Mouse (Mus musculus) heart, embryonic 12.5 days (tissue): ENCODE data around the gene Thada. TPM values are rescaled to one million over a fixed set of nuclear protein-coding genes. Genes with fewer than 3 reads are reported as not detected.

ENCODE experiments used
- ATAC-seq: fragments of 200-750 bp; cut with Nextera tagmentation; 2 replicates; pipeline ENCODE4 v1.8.0; 2017; ENCODE audit warnings: moderate TSS enrichment, moderate library complexity; ENCODE audit not compliant: insufficient number of reproducible peaks, low FRiP score
- H3K27ac ChIP-seq: fragments of 300-500 bp; sonication (generic); 2 replicates; pipeline ENCODE4 v1.5.1; 2016; ENCODE audit warnings: mild to moderate bottlenecking, moderate library complexity; ENCODE audit not compliant: poor library complexity, severe bottlenecking
- H3K27me3 ChIP-seq: fragments of 300-500 bp; sonication (generic); replicated peaks from 2 replicates; pipeline ENCODE4 v1.6.1; 2016; ENCODE audit warnings: mild to moderate bottlenecking, moderate library complexity
- H3K36me3 ChIP-seq: fragments of 300-500 bp; sonication (generic); 2 replicates; pipeline ENCODE4 v1.6.1; 2016; ENCODE audit warnings: mild to moderate bottlenecking, moderate library complexity
- H3K4me1 ChIP-seq: fragments of 300-500 bp; sonication (generic); replicated peaks from 2 replicates; pipeline ENCODE4 v1.6.1; 2016; ENCODE audit warnings: mild to moderate bottlenecking
- H3K4me2 ChIP-seq: fragments of 300-500 bp; sonication (generic); 2 replicates; pipeline ENCODE4 v1.6.1; 2016; ENCODE audit warnings: mild to moderate bottlenecking, moderate library complexity
- H3K4me3 ChIP-seq: fragments of 300-500 bp; sonication (generic); 2 replicates; pipeline ENCODE4 v1.5.1; 2016; ENCODE audit warnings: mild to moderate bottlenecking
- H3K9ac ChIP-seq: fragments of 300-500 bp; sonication (generic); 2 replicates; pipeline ENCODE4 v1.6.1; 2016; ENCODE audit warnings: mild to moderate bottlenecking, moderate library complexity
- H3K9me3 ChIP-seq: fragments of 300-500 bp; sonication (generic); replicated peaks from 2 replicates; pipeline ENCODE4 v1.6.1; 2016; ENCODE audit warnings: mild to moderate bottlenecking, moderate library complexity
- WGBS: fragments of 180-500 bp; shearing (Covaris S2); methylation state at CpG from one replicate; pipeline ENCODE4 v1.1.7; 2016; 5-methylcytosine and 5-hydroxymethylcytosine counted together
- polyA plus RNA-seq: library from polyadenylated mRNA; unstranded; fragments of >200 nt; fragmentation: Nextera tagmentation; extraction: Ambion mirVana; gene quantifications from 2 replicates; pipeline ENCODE4 v1.2.1, GENCODE M21; 2016

Gene Thada
- polyA plus RNA-seq, 1 experiment from 2014 or later: 6.4 TPM

GRCm38 (mm10) chr17:84206239-84206638 lies 259.8 kb downstream of the Thada start:
- ATAC-seq: no peak

GRCm38 (mm10) chr17:84204962-84205361 lies 261.0 kb downstream of the Thada start:
- ATAC-seq: no peak
- H3K4me2 ChIP-seq: no peak overlapping the region
- H3K27me3 ChIP-seq: no peaks in the 10 kb centered on the region
- peaks cover 10% of the 10 kb centered on the region for H3K4me1 ChIP-seq
- 86% methylated on average over 5 of the region's 5 CpGs for WGBS
- peaks cover 16% of the 10 kb centered on the region for H3K36me3 ChIP-seq
- H3K9ac ChIP-seq: no peak overlapping the region
- no peak overlapping the region for H3K27ac ChIP-seq
- no peaks in the 10 kb centered on the region for H3K9me3 ChIP-seq
- no peak overlapping the region for H3K4me3 ChIP-seq

More at GRCm38 (mm10) chr17:84206239-84206638, 259.8 kb downstream of the Thada start:
- Histone ChIP-seq H3K4me1 (peaks cover 10% of the 10 kb centered on the region), H3K9ac (no peak overlapping the region), H3K4me2 (no peak overlapping the region), H3K4me3 (no peak overlapping the region), H3K27ac (no peak overlapping the region), H3K36me3 (peaks cover 19% of the 10 kb centered on the region), H3K27me3 (no peaks in the 10 kb centered on the region), H3K9me3 (no peaks in the 10 kb centered on the region)
- WGBS: 91% methylated on average over 3 of the region's 3 CpGs

- Histone ChIP-seq H3K9ac (no peak overlapping the region), H3K27ac (no peak overlapping the region), H3K27me3 (no peaks in the 10 kb centered on the region), H3K4me1 (peaks cover 11% of the 10 kb centered on the region), H3K4me2 (no peak overlapping the region), H3K9me3 (no peaks in the 10 kb centered on the region), H3K4me3 (no peak overlapping the region), H3K36me3 (peaks cover 16% of the 10 kb centered on the region)
- 77% methylated on average over 7 of the region's 7 CpGs for WGBS
- 0 out of 2 replicates have a peak, but pooled peaks have one; percentile 33 for ATAC-seq
Observed at GRCm38 (mm10) chr17:84203340-84203739, 262.7 kb downstream of the Thada start.

- Histone ChIP-seq H3K27me3 (no peaks in the 10 kb centered on the region), H3K9ac (no peak overlapping the region), H3K36me3 (peaks cover 9% of the 10 kb centered on the region), H3K27ac (no peak overlapping the region), H3K9me3 (no peaks in the 10 kb centered on the region), H3K4me1 (peaks cover 18% of the 10 kb centered on the region), H3K4me2 (no peak overlapping the region), H3K4me3 (no peak overlapping the region)
- 89% methylated on average over 5 of the region's 5 CpGs for WGBS
- no peak for ATAC-seq
Observed at GRCm38 (mm10) chr17:84201183-84201582, 264.8 kb downstream of the Thada start.

GRCm38 (mm10) chr17:84197912-84198344 lies 268.1 kb downstream of the Thada start:
- Histone ChIP-seq H3K4me3 (no peak overlapping the region), H3K4me2 (no peak overlapping the region), H3K27me3 (no peaks in the 10 kb centered on the region), H3K36me3 (no peaks in the 10 kb centered on the region), H3K27ac (0 out of 2 replicates have a peak overlapping the region, but pooled peaks have one; percentile 6), H3K9me3 (no peaks in the 10 kb centered on the region), H3K4me1 (peaks cover 34% of the 10 kb centered on the region), H3K9ac (no peak overlapping the region)
- ATAC-seq: no peak
- 49% methylated on average over 4 of the region's 4 CpGs for WGBS

- no peak overlapping the region for H3K9ac ChIP-seq
- no peak for ATAC-seq
- no peaks in the 10 kb centered on the region for H3K9me3 ChIP-seq
- H3K4me1 ChIP-seq: peaks cover 46% of the 10 kb centered on the region
- no peak overlapping the region for H3K4me2 ChIP-seq
- H3K36me3 ChIP-seq: peaks cover 5% of the 10 kb centered on the region
- H3K27me3 ChIP-seq: no peaks in the 10 kb centered on the region
- no peak overlapping the region for H3K27ac ChIP-seq
- no peak overlapping the region for H3K4me3 ChIP-seq
Observed at GRCm38 (mm10) chr17:84196329-84196728, 269.7 kb downstream of the Thada start.

- 83% methylated on average over 3 of the region's 3 CpGs for WGBS
- Histone ChIP-seq H3K4me2 (no peak overlapping the region), H3K27ac (no peak overlapping the region), H3K9me3 (no peaks in the 10 kb centered on the region), H3K4me3 (no peak overlapping the region), H3K27me3 (no peaks in the 10 kb centered on the region), H3K36me3 (peaks cover 5% of the 10 kb centered on the region), H3K4me1 (peaks cover 49% of the 10 kb centered on the region), H3K9ac (no peak overlapping the region)
- ATAC-seq: no peak
Observed at GRCm38 (mm10) chr17:84195835-84196234, 270.2 kb downstream of the Thada start.

GRCm38 (mm10) chr17:84195003-84195395 lies 271.0 kb downstream of the Thada start:
- 29% methylated on average over 4 of the region's 4 CpGs for WGBS
- H3K9me3 ChIP-seq: no peaks in the 10 kb centered on the region
- H3K4me1 ChIP-seq: peaks cover 49% of the 10 kb centered on the region
- no peak overlapping the region for H3K4me3 ChIP-seq
- ATAC-seq: no peak
- H3K36me3 ChIP-seq: peaks cover 5% of the 10 kb centered on the region
- H3K4me2 ChIP-seq: no peak overlapping the region
- H3K27ac ChIP-seq: no peak overlapping the region
- H3K27me3 ChIP-seq: no peaks in the 10 kb centered on the region
- H3K9ac ChIP-seq: no peak overlapping the region

GRCm38 (mm10) chr17:84194282-84195002 lies 271.6 kb downstream of the Thada start:
- peaks cover 50% of the 10 kb centered on the region for H3K4me1 ChIP-seq
- peak overlapping the region; percentile 46; the same call in 1 of the 2 replicates for H3K27ac ChIP-seq
- H3K9me3 ChIP-seq: no peaks in the 10 kb centered on the region
- no peak for ATAC-seq
- no peak overlapping the region for H3K4me2 ChIP-seq
- no peak overlapping the region for H3K9ac ChIP-seq
- peaks cover 5% of the 10 kb centered on the region for H3K36me3 ChIP-seq
- 58% methylated on average over 4 of the region's 4 CpGs for WGBS
- no peaks in the 10 kb centered on the region for H3K27me3 ChIP-seq
- no peak overlapping the region for H3K4me3 ChIP-seq

GRCm38 (mm10) chr17:84193411-84193810 lies 272.6 kb downstream of the Thada start:
- Histone ChIP-seq H3K4me2 (no peak overlapping the region), H3K27me3 (no peaks in the 10 kb centered on the region), H3K9me3 (no peaks in the 10 kb centered on the region), H3K4me3 (no peak overlapping the region), H3K4me1 (peaks cover 59% of the 10 kb centered on the region), H3K27ac (no peak overlapping the region), H3K9ac (no peak overlapping the region), H3K36me3 (peaks cover 5% of the 10 kb centered on the region)
- ATAC-seq: no peak
- WGBS: 87% methylated on average over 9 of the region's 9 CpGs

- peaks cover 52% of the 10 kb centered on the region for H3K4me1 ChIP-seq
- no peak for ATAC-seq
Observed at GRCm38 (mm10) chr17:84191946-84192345, 274.1 kb downstream of the Thada start.

More at GRCm38 (mm10) chr17:84191946-84192345, 274.1 kb downstream of the Thada start:
- no peak overlapping the region for H3K4me2 ChIP-seq
- no peaks in the 10 kb centered on the region for H3K9me3 ChIP-seq
- no peaks in the 10 kb centered on the region for H3K27me3 ChIP-seq
- WGBS: 63% methylated on average over 4 of the region's 4 CpGs
- no peak overlapping the region for H3K4me3 ChIP-seq
- H3K36me3 ChIP-seq: peaks cover 5% of the 10 kb centered on the region
- peak overlapping the region; percentile 65 for H3K27ac ChIP-seq
- 0 out of 2 replicates have a peak overlapping the region, but pooled peaks have one; percentile 1 for H3K9ac ChIP-seq
